Mouse (Mus musculus) lung, postnatal 0 days (tissue): ENCODE measurements around the gene Plpp3.

Source experiments
- CTCF ChIP-seq: IDR thresholded peaks from 2 replicates; pipeline ENCODE4 v1.5.1; 2016; ENCODE audit warnings: antibody characterized with exemption, mild to moderate bottlenecking
- EP300 ChIP-seq: IDR thresholded peaks from 2 replicates; pipeline ENCODE4 v1.6.1; 2016; ENCODE audit warnings: antibody characterized with exemption, mild to moderate bottlenecking, control low read depth

GRCm38 (mm10) chr4:105278571-105279410, 121.6 kb downstream of the Plpp3 start:
- no peak for TF ChIP-seq EP300
- TF ChIP-seq CTCF, result no peak
